Mouse (Mus musculus) G1E (cell line): ENCODE measurements around the gene Vps54.

Experiments
- CTCF ChIP-seq: IDR thresholded peaks from 2 replicates; pipeline ENCODE4 v1.5.1; 2012; ENCODE audit warnings: low read depth, low read length, inconsistent platforms, mixed read lengths
- GATA1 ChIP-seq: IDR thresholded peaks from 2 replicates; pipeline ENCODE4 v1.6.1; 2012; ENCODE audit warnings: borderline replicate concordance, low read length, inconsistent platforms, mixed read lengths
- GATA2 ChIP-seq: IDR thresholded peaks from 2 replicates; pipeline ENCODE4 v1.6.1; 2012; ENCODE audit warnings: low read depth, low read length, inconsistent platforms, borderline replicate concordance
- POLR2AphosphoS5 ChIP-seq: IDR thresholded peaks from 2 replicates; pipeline ENCODE4 v1.6.1; 2012; ENCODE audit warnings: low read depth, low read length, inconsistent platforms; ENCODE audit not compliant: insufficient replicate concordance
- TAL1 ChIP-seq: conservative IDR thresholded peaks from 2 replicates; pipeline ENCODE4 v1.6.1; 2012; ENCODE audit warnings: low read depth, low read length, inconsistent platforms, mixed read lengths

- no peak for TF ChIP-seq CTCF
- TF ChIP-seq TAL1 = no peak
- no peak for TF ChIP-seq GATA2
- TF ChIP-seq POLR2AphosphoS5 = no peak
- TF ChIP-seq GATA1 = no peak
Measured at GRCm38 (mm10) chr11:21265423-21265822, 26.3 kb downstream of the Vps54 start.
